Mouse (Mus musculus): ENCODE measurements around the gene Fhit.

DNA sequence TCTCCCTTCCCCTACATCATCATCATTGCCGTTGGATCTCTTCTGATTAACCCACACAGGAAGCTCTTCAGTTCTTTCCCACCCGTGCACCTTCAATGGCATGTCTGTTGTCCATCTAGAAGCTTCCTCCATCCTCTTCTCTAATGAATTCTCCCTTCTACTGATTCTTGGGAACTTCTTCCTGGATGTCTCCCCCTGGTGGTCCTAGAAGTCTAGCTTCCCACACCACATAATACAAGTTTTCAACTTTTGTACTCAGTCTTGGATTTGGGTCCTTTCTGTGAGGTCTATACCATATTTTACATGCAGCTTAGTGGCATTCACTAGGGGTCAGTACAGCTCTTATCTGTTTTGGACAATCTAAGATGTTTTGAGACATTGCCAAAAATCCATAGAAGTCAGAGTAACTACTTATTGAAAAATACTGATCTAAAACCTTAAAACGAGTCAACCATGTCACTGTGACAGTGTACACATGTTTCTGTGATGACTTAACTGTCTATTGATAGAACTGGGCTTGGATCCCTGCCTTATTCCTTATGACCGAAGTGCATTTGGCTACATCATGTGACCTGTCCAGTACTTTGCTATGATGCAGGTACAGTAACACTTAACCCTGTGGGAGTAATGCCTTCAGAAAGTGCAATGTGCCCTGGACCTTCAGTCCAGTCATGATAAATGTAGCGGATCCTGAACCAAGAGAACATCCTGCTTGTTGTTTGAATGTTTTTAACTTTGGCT, 1141.3 kb downstream of the Fhit start:
- TF ChIP-seq TAL1 (IDR thresholded peaks at IDR 0.05; ENCODE audit: low read length) (no peak), GATA1 (IDR thresholded peaks at IDR 0.05; ENCODE audit: low read length) (no peak)

Data from erythroblast, embryonic 14.5 days (primary cell).